Mouse (Mus musculus) lung, postnatal 14 days (tissue): ENCODE data around the gene Bnip2.
"Not testable (repeated sequence)": the region's sequence is repeated elsewhere in the genome, so short reads cannot be mapped to it uniquely, and the experiment has no call there.

Experiments used
- DNase-seq: peaks from one replicate; pipeline ENCODE4 v3.0.0; 2021

Gene Bnip2

GRCm38 (mm10) chr9:70011537-70012407 lies 22.5 kb downstream of the Bnip2 start:
- DNase-seq: no peak

GRCm38 (mm10) chr9:70012408-70012901 lies 23.2 kb downstream of the Bnip2 start, which contains the start of gene Gtf2a2:
Gene Gtf2a2 (plus strand): TSS chr9:70012550.
- DNase-seq: peak; percentile 96

- no peak for DNase-seq
These were observed 26.4 kb downstream of the Bnip2 start for GRCm38 (mm10) chr9:70015632-70016031.

GRCm38 (mm10) chr9:70018879-70019278 lies 29.6 kb downstream of the Bnip2 start:
- no peak for DNase-seq

DNA sequence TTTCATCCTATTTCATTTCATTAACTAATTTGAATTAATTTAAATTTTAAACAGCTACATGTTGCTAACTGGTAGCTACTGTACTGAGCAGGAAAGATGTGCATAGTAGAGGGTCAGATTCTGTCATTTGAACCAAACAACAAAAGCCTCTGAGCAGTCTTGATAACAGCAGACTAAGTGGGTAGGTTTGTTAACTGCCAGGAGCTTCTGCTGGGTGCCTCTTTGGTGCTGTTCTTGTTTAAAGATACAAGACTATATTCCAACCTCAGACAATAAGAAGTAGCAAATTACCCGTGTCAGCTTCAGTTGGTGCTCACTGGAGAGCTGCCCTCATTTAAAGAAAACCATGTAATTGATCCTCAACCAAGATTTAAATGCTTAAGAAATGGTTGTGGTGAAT lies 32.3 kb downstream of the Bnip2 start:
- no peak for DNase-seq

- DNase-seq: no peak
These were observed 32.8 kb downstream of the Bnip2 start for GRCm38 (mm10) chr9:70022083-70022482.

DNA sequence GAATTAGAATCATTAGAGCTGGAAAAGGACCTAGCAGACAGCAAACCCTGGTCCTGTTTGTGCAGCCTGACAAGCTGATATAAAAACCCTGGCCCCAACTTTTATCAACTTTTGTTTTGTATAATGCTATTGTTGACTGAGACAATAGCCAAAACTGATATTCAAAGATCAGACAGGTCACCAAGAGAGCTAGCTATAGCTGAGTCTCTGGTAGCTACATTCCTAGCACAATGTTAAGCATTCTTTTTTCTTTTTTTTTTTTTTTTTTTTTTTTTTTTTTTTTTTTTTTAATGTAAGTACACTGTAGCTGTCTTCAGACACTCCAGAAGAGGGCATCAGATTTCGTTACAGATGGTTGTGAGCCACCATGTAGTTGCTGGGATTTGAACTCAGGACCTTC lies 34.3 kb downstream of the Bnip2 start:
- not testable (repeated sequence) for DNase-seq

- DNase-seq: no peak
These were observed 35.4 kb downstream of the Bnip2 start for GRCm38 (mm10) chr9:70024648-70025047.

DNA sequence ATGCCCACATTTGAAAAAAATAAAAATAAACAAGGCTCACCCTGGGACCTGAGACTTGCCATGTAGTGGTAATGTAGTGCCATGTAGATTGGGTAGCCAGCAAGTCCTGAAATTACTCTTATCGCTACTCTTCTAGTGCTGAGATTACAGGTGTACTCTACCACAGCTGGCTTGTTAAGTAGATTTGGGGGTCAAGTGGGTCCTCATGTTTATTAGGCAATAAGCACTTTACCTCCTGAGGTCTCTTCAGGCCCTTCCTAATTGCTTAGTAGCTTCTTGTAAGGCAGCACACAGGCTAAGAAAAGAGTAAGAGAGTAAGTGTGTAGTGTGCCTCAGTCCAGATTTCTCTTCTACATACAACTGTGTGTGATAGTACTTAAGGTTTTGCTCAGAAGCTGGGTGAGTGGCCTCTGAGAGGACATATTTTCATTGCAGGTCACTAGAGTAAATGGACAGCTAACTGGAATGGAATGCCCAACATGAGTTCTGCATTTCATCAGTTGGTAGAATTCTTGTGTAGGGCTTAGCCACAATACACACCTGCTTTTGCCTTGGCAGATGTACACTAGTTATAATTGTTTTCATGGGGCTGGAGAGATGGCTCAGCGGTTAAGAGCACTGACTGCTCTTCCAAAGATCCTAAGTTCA lies 36.2 kb downstream of the Bnip2 start:
- DNase-seq: peak; percentile 24

- no peak for DNase-seq
These were observed 42.9 kb downstream of the Bnip2 start for GRCm38 (mm10) chr9:70032167-70032566.

DNA sequence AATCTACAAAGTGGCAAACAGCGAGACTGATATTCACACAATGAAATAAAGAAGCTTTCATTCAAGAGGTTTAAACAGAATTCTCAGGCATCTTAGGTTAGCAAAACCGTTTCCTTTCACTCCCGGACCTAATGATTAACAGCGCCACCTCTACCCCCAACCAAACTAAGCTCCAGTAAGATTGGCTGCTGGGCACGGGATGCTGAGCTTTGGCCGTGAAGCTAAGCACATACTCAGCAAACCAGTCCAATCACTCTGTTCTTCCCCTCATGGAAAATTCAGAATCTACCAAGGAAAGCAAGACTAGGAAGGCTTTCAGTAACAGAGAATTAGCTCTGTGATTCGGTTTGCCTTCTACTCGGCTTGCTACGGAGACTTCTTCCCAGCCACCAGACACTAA lies 43.8 kb downstream of the Bnip2 start:
- DNase-seq: no peak

GRCm38 (mm10) chr9:70034702-70035101 lies 45.4 kb downstream of the Bnip2 start:
- DNase-seq: no peak

DNA sequence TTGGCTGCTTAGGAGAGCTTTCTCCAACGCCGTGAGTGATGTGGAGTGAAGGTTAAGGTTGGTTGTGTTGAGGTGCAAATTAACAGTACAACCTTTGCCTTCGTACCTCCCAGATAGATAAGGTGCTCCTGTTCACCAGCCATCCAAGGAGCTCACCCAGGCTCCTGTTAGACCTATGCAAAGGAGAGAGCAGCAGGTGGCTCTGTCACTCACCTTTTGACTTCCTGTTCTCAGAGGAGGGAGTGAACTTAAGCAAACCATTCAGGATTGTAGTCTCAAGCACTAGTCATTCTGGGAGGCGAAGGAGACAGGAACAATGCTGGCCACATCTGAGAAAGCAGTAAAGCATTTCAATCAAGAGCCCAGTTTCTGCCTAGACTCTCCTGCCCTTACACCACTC lies 47.4 kb downstream of the Bnip2 start:
- no peak for DNase-seq

GRCm38 (mm10) chr9:70037988-70038387 lies 48.7 kb downstream of the Bnip2 start, which contains the start of gene Gcnt3:
Gene Gcnt3 (minus strand): TSS chr9:70038088.
- no peak for DNase-seq

GRCm38 (mm10) chr9:70039597-70040385 lies 50.5 kb downstream of the Bnip2 start:
- no peak for DNase-seq

DNA sequence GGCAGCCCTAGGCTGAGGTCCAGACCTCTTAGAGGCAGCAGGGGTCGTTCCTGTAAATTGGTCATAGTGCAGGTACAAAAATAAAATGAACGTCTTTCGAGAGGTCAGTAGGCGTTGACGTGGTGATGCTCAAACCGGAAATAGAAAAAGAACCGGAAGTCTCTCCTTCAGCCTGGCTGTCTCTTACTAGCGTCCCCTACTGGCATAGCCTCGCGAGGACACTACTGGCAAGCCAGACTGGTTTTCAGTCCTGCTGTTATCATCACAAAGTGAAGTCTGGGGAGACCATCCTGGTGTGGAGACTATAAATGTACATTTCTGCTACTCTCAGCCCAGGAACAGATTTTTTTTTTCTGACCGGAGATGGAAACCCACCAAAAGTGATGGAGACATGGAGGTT lies 51.3 kb downstream of the Bnip2 start:
- no peak for DNase-seq

GRCm38 (mm10) chr9:70042137-70042536 lies 52.9 kb downstream of the Bnip2 start:
- no peak for DNase-seq

- no peak for DNase-seq
These were observed 53.7 kb downstream of the Bnip2 start for GRCm38 (mm10) chr9:70042935-70043334.

GRCm38 (mm10) chr9:70044865-70045264 lies 55.6 kb downstream of the Bnip2 start:
- DNase-seq: no peak

- DNase-seq: no peak
These were observed 57.0 kb downstream of the Bnip2 start for GRCm38 (mm10) chr9:70046255-70046654.

DNA sequence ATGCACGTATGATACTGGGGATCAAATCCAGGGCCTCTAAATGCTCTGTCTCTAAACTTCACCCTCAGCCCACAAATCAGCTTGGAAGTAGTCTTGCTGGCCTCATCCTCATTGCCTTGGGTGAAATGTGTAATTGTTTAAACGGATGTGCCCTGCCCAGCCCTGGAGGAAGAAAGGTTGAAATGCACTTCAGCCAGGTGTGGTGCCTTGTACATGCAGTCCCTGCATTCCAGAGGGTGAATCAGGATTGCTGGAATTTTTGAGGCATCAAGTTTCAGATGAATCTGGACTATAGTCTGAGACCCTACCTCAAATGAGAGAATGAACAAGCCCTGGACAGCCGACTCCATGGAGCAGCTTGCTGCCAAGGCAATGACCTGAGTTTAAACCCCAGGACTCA lies 58.6 kb downstream of the Bnip2 start:
- DNase-seq: no peak

GRCm38 (mm10) chr9:70048280-70048679 lies 59.0 kb downstream of the Bnip2 start:
- DNase-seq: no peak

DNA sequence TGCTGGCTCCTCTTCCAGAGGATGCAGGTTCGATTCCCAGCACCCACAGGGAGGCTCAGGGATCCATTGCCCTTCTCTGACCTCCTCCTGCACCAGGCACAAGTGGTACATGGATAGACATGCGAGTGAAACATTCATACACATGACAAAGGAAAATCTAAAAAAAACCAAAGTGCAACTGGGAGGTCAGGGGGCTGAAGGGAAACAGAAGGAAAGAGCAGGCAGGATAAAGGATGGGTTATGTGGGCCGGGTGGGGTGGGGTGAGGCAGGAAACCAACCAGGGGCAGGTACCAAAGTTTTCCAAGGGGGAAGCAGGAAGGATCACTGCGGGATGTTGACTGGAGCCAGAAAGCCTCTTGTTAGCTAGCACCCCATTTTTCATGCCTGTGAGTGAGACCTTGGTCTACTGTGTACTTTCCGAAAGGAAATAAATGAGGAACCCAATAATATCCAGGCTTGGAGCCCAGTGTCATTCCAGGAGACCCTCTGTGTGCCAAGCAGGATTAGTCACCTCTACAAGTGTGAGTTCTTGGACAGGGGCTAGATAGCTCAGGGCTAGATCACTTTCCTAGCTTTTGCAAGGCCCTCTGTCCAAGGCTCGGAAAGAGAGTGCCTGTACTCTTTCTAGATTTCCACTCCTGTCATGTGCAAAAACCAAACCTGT lies 59.6 kb downstream of the Bnip2 start:
- peak; percentile 6 for DNase-seq
